Mouse (Mus musculus): ENCODE results near the gene Msh5.

DNA sequence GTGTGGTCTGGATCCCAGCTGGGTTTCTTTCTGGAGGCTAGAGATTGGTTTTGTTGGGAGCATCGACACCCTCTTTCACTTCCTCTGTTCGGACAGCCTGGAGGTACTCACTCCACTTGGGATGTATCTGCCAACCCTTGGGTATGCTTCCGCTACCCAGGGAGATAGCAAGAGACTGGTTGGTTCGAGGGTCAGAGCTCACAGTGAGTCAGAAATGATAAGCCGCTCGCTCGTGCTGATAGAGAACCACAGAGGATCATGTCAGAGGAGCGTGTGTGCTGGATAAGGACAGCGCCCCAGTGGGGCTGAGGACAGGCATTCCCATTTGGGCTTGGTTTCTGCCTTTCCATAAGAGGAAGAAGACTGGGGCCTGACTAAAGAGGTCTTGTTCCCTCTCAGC, 33.2 kb upstream of the Msh5 start:
- TF ChIP-seq CTCF (IDR thresholded peaks at IDR 0.05) (no peak), EP300 (IDR thresholded peaks at IDR 0.05) (no peak)

All from lung, postnatal 0 days (tissue).